Mouse (Mus musculus): Measurements from ENCODE around the gene Acvr1. TPM values are rescaled to one million over a fixed set of nuclear protein-coding genes. Genes with fewer than 3 reads are reported as not detected.

Acvr1 gene
- total and polyA plus RNA-seq, 2 experiments from 2014 or later, result 5.9 to 13.5 TPM

DNA sequence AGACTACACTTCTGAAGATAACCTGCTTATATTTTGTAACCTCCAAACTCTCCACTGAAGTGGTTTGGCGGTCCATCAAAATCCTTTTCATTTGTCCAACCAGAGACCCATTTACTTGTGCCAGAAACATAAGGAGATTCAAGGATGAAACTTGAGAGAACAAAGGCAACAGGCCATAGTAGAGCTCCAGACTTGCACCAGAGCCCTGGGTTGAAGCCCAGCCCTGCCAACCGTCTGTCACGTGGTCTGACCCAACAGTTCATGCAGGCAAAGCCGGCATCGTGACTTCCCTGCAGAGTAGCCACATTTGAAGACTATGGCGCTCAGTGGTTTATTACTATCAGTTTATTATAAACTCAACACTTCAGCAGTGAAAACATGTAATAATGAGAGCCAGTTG lies 45.3 kb downstream of the Acvr1 start:
- ATAC-seq (ENCODE audit: insufficient read depth, low read depth) (no peak), DNase-seq (ENCODE audit: low spot score) (no peak)
- no peak overlapping the region for H3K4me2 ChIP-seq (ENCODE audit: low read depth, low read length)
- no peaks in the 10 kb centered on the region for H3K36me3 ChIP-seq (replicated peaks; ENCODE audit: control insufficient read depth, insufficient read depth, low read length)
- TF ChIP-seq EP300 (IDR thresholded peaks at IDR 0.05; ENCODE audit: low read depth), result no peak
- H3K27ac ChIP-seq (ENCODE audit: low read depth), result no peak overlapping the region
- peaks cover 63% of the 10 kb centered on the region for H3K4me1 ChIP-seq (ENCODE audit: control insufficient read depth, insufficient read depth)
- H3K9me3 ChIP-seq (replicated peaks; ENCODE audit: control insufficient read depth, low read length), result no peaks in the 10 kb centered on the region
- no peak overlapping the region for H3K9ac ChIP-seq (replicated peaks; ENCODE audit: low read depth, low read length)
- no peaks in the 10 kb centered on the region for H3K27me3 ChIP-seq (ENCODE audit: control insufficient read depth, insufficient read depth, low read length)
- WGBS, result 66% methylated on average over 6 of the region's 6 CpGs
- H3K4me3 ChIP-seq (ENCODE audit: low read depth, low read length), result no peak overlapping the region

DNA sequence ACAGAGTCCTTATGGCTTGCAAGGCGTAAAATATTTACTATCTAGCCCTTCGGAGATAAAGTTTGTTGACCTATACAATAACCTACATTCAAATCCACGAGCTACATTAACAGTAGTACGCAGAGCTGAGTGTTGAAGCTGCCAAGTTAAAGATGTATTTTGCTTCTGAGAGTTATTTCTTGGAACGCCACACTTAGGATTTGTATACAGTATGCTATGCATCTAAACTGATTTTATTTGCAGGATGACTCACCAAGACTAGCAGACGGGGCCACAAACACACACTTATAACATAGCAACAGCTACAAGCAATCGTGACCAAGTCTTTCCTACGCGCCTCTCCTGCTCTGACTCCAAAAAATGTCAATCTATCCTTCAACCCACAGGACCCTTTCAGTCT lies 46.2 kb downstream of the Acvr1 start:
- no peak for DNase-seq (ENCODE audit: low spot score)
- no peak overlapping the region for H3K4me2 ChIP-seq (ENCODE audit: low read depth, low read length)
- peaks cover 70% of the 10 kb centered on the region for H3K4me1 ChIP-seq (ENCODE audit: control insufficient read depth, insufficient read depth)
- 45% methylated on average over 9 of the region's 9 CpGs for WGBS
- no peaks in the 10 kb centered on the region for H3K9me3 ChIP-seq (replicated peaks; ENCODE audit: control insufficient read depth, low read length)
- peak overlapping the region; percentile 25; the same call in 1 of the 2 replicates for H3K27ac ChIP-seq (ENCODE audit: low read depth)
- H3K36me3 ChIP-seq (replicated peaks; ENCODE audit: control insufficient read depth, insufficient read depth, low read length), result no peaks in the 10 kb centered on the region
- TF ChIP-seq CTCF (IDR thresholded peaks at IDR 0.05; ENCODE audit: low read depth) (no peak), EP300 (IDR thresholded peaks at IDR 0.05; ENCODE audit: low read depth) (no peak)
- no peak overlapping the region for H3K4me3 ChIP-seq (ENCODE audit: low read depth, low read length)
- no peak overlapping the region for H3K9ac ChIP-seq (replicated peaks; ENCODE audit: low read depth, low read length)
- ATAC-seq (ENCODE audit: insufficient read depth, low read depth), result no peak
- H3K27me3 ChIP-seq (ENCODE audit: control insufficient read depth, insufficient read depth, low read length), result no peaks in the 10 kb centered on the region

DNA sequence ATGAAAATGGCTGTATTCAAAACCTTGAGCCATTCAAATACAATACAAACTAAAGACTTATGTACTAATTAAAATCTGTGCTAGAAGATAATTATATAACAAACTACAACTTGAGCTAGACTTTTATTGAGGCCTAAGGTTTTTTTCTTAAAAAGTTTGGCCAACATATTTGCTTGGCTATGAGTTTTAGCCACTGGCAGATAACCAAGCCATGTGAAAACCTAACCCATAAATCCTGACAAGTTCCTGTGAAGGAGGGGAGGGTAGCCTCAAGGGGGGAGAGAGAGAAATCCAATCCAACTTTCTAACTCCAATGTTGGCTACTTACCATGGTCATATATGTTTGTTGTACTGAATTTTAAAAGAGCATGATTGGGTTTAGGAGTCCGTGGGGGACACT lies 48.4 kb downstream of the Acvr1 start:
- 83% methylated on average over 1 of the region's 1 CpGs for WGBS
- no peak for DNase-seq (ENCODE audit: low spot score)
- Histone ChIP-seq H3K27ac (ENCODE audit: low read depth) (peak overlapping the region; percentile 69), H3K4me1 (ENCODE audit: control insufficient read depth, insufficient read depth) (peaks cover 60% of the 10 kb centered on the region), H3K4me2 (ENCODE audit: low read depth, low read length) (no peak overlapping the region), H3K36me3 (replicated peaks; ENCODE audit: control insufficient read depth, insufficient read depth, low read length) (no peaks in the 10 kb centered on the region), H3K9ac (replicated peaks; ENCODE audit: low read depth, low read length) (no peak overlapping the region), H3K4me3 (ENCODE audit: low read depth, low read length) (no peak overlapping the region), H3K9me3 (replicated peaks; ENCODE audit: control insufficient read depth, low read length) (no peaks in the 10 kb centered on the region), H3K27me3 (ENCODE audit: control insufficient read depth, insufficient read depth, low read length) (no peaks in the 10 kb centered on the region)
- no peak for ATAC-seq (ENCODE audit: insufficient read depth, low read depth)
- TF ChIP-seq CTCF (IDR thresholded peaks at IDR 0.05; ENCODE audit: low read depth) (no peak), EP300 (IDR thresholded peaks at IDR 0.05; ENCODE audit: low read depth) (no peak)

DNA sequence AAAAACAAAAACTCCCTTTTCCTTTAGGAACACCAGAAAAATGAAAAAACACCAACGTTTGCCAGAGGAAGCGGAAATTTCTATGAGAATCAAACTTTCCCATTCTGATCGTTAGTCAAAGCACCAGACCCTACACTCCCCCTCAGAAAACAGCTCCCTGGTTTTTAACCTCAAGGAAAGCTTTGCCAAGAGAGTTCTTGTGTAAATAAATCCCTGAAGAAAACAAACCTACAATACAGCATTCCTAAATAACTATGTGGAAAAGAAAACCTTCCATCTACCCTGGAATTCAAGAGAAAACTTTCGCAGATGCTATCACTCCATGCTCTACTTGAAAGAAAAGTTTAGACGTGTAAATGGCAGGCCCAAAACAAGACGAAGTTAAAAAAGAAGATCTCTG lies 50.0 kb downstream of the Acvr1 start:
- ATAC-seq (ENCODE audit: insufficient read depth, low read depth) (no peak), DNase-seq (ENCODE audit: low spot score) (no peak)
- H3K9ac ChIP-seq (replicated peaks; ENCODE audit: low read depth, low read length), result no peak overlapping the region
- H3K36me3 ChIP-seq (replicated peaks; ENCODE audit: control insufficient read depth, insufficient read depth, low read length), result no peaks in the 10 kb centered on the region; the same call in 1 of the 2 replicates
- H3K4me3 ChIP-seq (ENCODE audit: low read depth, low read length), result no peak overlapping the region
- peaks cover 57% of the 10 kb centered on the region for H3K4me1 ChIP-seq (ENCODE audit: control insufficient read depth, insufficient read depth)
- H3K27me3 ChIP-seq (ENCODE audit: control insufficient read depth, insufficient read depth, low read length), result no peaks in the 10 kb centered on the region
- peak overlapping the region; percentile 80 for H3K27ac ChIP-seq (ENCODE audit: low read depth)
- WGBS, result 46% methylated on average over 6 of the region's 6 CpGs
- H3K4me2 ChIP-seq (ENCODE audit: low read depth, low read length), result peak overlapping the region; percentile 50; the same call in 1 of the 2 replicates
- no peak for TF ChIP-seq CTCF (IDR thresholded peaks at IDR 0.05; ENCODE audit: low read depth)
- TF ChIP-seq EP300 (IDR thresholded peaks at IDR 0.05; ENCODE audit: low read depth), result no peak
- no peaks in the 10 kb centered on the region for H3K9me3 ChIP-seq (replicated peaks; ENCODE audit: control insufficient read depth, low read length)

DNA sequence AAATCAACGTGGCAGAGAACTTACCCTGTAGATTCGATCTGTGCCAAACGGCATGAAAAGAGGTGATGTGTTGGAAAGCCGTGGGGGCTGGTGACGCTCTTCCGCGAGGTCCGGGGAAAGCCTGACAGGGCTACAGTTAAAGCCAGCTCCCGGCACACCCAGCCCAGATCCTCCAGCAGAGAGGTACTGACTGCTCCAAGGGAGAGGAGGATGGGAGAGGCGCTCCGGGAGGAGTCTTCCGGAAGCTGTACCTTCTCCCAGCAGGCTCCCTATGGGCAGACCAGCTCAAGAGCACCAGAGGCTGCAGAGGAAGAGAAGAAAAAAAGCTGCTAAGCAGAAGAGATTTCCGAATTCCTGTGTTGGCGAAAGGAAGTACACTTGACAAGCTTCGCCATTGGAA lies 51.0 kb downstream of the Acvr1 start:
- peak overlapping the region; percentile 80 for H3K27ac ChIP-seq (ENCODE audit: low read depth)
- H3K27me3 ChIP-seq (ENCODE audit: control insufficient read depth, insufficient read depth, low read length), result no peaks in the 10 kb centered on the region
- ATAC-seq (ENCODE audit: insufficient read depth, low read depth) (peak; percentile 51), DNase-seq (ENCODE audit: low spot score) (no peak)
- H3K4me1 ChIP-seq (ENCODE audit: control insufficient read depth, insufficient read depth), result peaks cover 56% of the 10 kb centered on the region
- TF ChIP-seq CTCF (IDR thresholded peaks at IDR 0.05; ENCODE audit: low read depth), result no peak
- no peak for TF ChIP-seq EP300 (IDR thresholded peaks at IDR 0.05; ENCODE audit: low read depth)
- H3K4me3 ChIP-seq (ENCODE audit: low read depth, low read length), result peak overlapping the region; percentile 24
- peak overlapping the region; percentile 50 for H3K4me2 ChIP-seq (ENCODE audit: low read depth, low read length)
- no peaks in the 10 kb centered on the region for H3K9me3 ChIP-seq (replicated peaks; ENCODE audit: control insufficient read depth, low read length)
- no peaks in the 10 kb centered on the region; the same call in 1 of the 2 replicates for H3K36me3 ChIP-seq (replicated peaks; ENCODE audit: control insufficient read depth, insufficient read depth, low read length)
- 13% methylated on average over 15 of the region's 15 CpGs for WGBS
- H3K9ac ChIP-seq (replicated peaks; ENCODE audit: low read depth, low read length), result peak overlapping the region; percentile 31; the same call in 1 of the 2 replicates

DNA sequence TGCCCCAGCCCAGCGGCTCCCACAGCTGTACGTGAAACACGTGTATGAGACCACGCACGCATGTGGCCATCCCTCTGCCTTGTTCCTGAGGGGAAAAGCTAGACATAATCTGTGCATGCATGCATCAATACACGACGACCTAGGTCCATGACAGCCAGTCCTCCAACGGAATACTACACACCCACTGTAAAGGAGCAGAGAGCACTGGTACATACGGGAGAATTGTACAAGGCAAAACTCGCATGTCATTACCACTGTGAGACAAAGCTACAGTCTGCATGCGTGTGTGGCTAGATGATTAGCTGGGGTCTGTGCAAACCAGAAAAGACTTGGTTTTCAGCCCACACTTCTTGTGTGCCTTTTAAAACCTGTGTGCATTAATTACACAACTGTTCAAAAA lies 52.5 kb downstream of the Acvr1 start:
- Histone ChIP-seq H3K4me1 (ENCODE audit: control insufficient read depth, insufficient read depth) (peaks cover 55% of the 10 kb centered on the region), H3K9me3 (replicated peaks; ENCODE audit: control insufficient read depth, low read length) (no peaks in the 10 kb centered on the region), H3K27ac (ENCODE audit: low read depth) (no peak overlapping the region), H3K9ac (replicated peaks; ENCODE audit: low read depth, low read length) (no peak overlapping the region), H3K36me3 (replicated peaks; ENCODE audit: control insufficient read depth, insufficient read depth, low read length) (no peaks in the 10 kb centered on the region; the same call in 1 of the 2 replicates), H3K4me3 (ENCODE audit: low read depth, low read length) (no peak overlapping the region), H3K27me3 (ENCODE audit: control insufficient read depth, insufficient read depth, low read length) (no peaks in the 10 kb centered on the region), H3K4me2 (ENCODE audit: low read depth, low read length) (no peak overlapping the region)
- no peak for ATAC-seq (ENCODE audit: insufficient read depth, low read depth)
- 90% methylated on average over 11 of the region's 11 CpGs for WGBS
- TF ChIP-seq CTCF (IDR thresholded peaks at IDR 0.05; ENCODE audit: low read depth) (no peak), EP300 (IDR thresholded peaks at IDR 0.05; ENCODE audit: low read depth) (no peak)
- no peak for DNase-seq (ENCODE audit: low spot score)

Measured in heart, postnatal 0 days (tissue).